In genomic region chr13:57816276-57816675, GRCm38 (mm10) we compare ENCODE assay signal across 21 mouse cellular contexts.
DNase-seq lines count a peak whose midpoint lies in the region; ATAC-seq lines count a peak whose summit lies in the region.
"Had no signal": no experiment of that assay in that cellular context is flagged by ENCODE, and none has a peak within 500 bp of the region (broad histone marks: within the 10 kb centered on the region; RNA-seq: fewer than 3 reads in every experiment).

No protein-coding gene starts in this region.

- no peaks in the 10 kb centered on the region for H3K36me3 ChIP-seq in neural tube, embryonic 14.5 days (ENCODE audit: control insufficient read depth, insufficient read depth, low read length)
- H3K36me3 ChIP-seq: forebrain, embryonic 10.5 days; G1E; heart, embryonic 13.5 days; intestine, embryonic 15.5 days had no signal

- no peaks in the 10 kb centered on the region for H3K9me3 ChIP-seq in neural tube, embryonic 14.5 days (ENCODE audit: control insufficient read depth, low read length)
- H3K9me3 ChIP-seq: intestine, embryonic 15.5 days had no signal

- no peak overlapping the region for H3K4me3 ChIP-seq in neural tube, embryonic 14.5 days (ENCODE audit: low read depth, low read length)
- H3K4me3 ChIP-seq: forebrain, embryonic 10.5 days; heart, embryonic 13.5 days; intestine, embryonic 15.5 days; left cerebral cortex, adult 2 months had no signal

- intact Hi-C loops in left cerebral cortex, postnatal 4 days (cut with DNase I) = no loop called here
- intact Hi-C loops in left cerebral cortex, postnatal 36 days (cut with DNase I) = no loop called here

- H3K9ac ChIP-seq in neural tube, embryonic 14.5 days (replicated peaks; ENCODE audit: low read depth, low read length) = no peak overlapping the region
- H3K9ac ChIP-seq: forebrain, postnatal 0 days; heart, embryonic 13.5 days; hindbrain, embryonic 14.5 days; intestine, embryonic 15.5 days; liver, postnatal 0 days had no signal

- peak; percentile 22 for DNase-seq in left cerebral cortex, postnatal 4 days
- no peak for DNase-seq in left cerebral cortex, postnatal 36 days (ENCODE audit: low spot score in 2 of 2)
- DNase-seq in cerebellum, adult 11 months = peak; percentile 67
- peak; percentile 79 to 81 for DNase-seq in cerebellum, postnatal 10 days
- no peak for DNase-seq in lung, postnatal 36 days
- no peak for DNase-seq in right cerebral cortex, adult 2 months (ENCODE audit: low spot score in 2 of 2)
- DNase-seq: adrenal gland, postnatal 36 days; forebrain, postnatal 0 days; heart, adult 11 months; kidney, adult 9 months; kidney, postnatal 36 days; liver, postnatal 0 days; lung, postnatal 10 days; thymus, postnatal 25 days had no signal

- no peak for ATAC-seq in neural tube, embryonic 14.5 days (ENCODE audit: low read depth)
- ATAC-seq: forebrain, postnatal 0 days; intestine, embryonic 15.5 days; liver, postnatal 0 days had no signal

- H3K4me2 ChIP-seq in neural tube, embryonic 14.5 days (ENCODE audit: low read depth, low read length) = no peak overlapping the region
- H3K4me2 ChIP-seq: heart, embryonic 13.5 days; hindbrain, embryonic 14.5 days; intestine, embryonic 15.5 days had no signal

- peak overlapping the region; percentile 44; the same call in 1 of the 2 replicates for H3K27ac ChIP-seq in neural tube, embryonic 14.5 days (ENCODE audit: low read depth, low read length)
- H3K27ac ChIP-seq: forebrain, embryonic 10.5 days; heart, embryonic 13.5 days; hindbrain, embryonic 14.5 days; intestine, embryonic 15.5 days; left cerebral cortex, adult 2 months had no signal

- WGBS in neural tube, embryonic 14.5 days = 71% methylated on average over 11 of the region's 11 CpGs

- H3K4me1 ChIP-seq in neural tube, embryonic 14.5 days (ENCODE audit: control insufficient read depth, insufficient read depth, low read length) = no peaks in the 10 kb centered on the region; the same call in 1 of the 2 replicates
- H3K4me1 ChIP-seq: forebrain, embryonic 10.5 days; heart, embryonic 13.5 days; intestine, embryonic 15.5 days had no signal

- H3K27me3 ChIP-seq in neural tube, embryonic 14.5 days (ENCODE audit: control insufficient read depth, insufficient read depth, low read length) = no peaks in the 10 kb centered on the region
- H3K27me3 ChIP-seq: intestine, embryonic 15.5 days had no signal

Comparison
In these comparisons a context has a peak if more than half of its experiments do, and no peak if none do; other contexts are left out.
1. DNase-seq: peak in left cerebral cortex, postnatal 4 days (single experiment), cerebellum, adult 11 months (single experiment) and cerebellum, postnatal 10 days (2 of 2); none in left cerebral cortex, postnatal 36 days (0 of 2), lung, postnatal 36 days (single experiment) and right cerebral cortex, adult 2 months (0 of 2).